Mouse (Mus musculus) adrenal gland, postnatal 4 days (tissue): Measurements from ENCODE around the gene Dixdc1. TPM values are rescaled to one million over a fixed set of nuclear protein-coding genes. Genes with fewer than 3 reads are reported as not detected.
"Not testable (repeated sequence)": the region's sequence is repeated elsewhere in the genome, so short reads cannot be mapped to it uniquely, and the experiment has no call there.

ENCODE experiments used
- DNase-seq, 2 experiments: peaks; one replicate each; pipeline ENCODE4 v3.0.0; 2021 to 2022; ENCODE audit warnings: low spot score in 2 of 2, mixed read lengths in 2 of 2
- total RNA-seq, 2 experiments: library from RNA; stranded (reverse); gene quantifications; 2 replicates each; pipeline ENCODE4 v1.2.3; 2021

Gene Dixdc1
- total RNA-seq, 2 experiments from 2014 or later = 16.0 to 19.7 TPM

- DNase-seq = peak; percentile 57 to 75
Measured at GRCm38 (mm10) chr9:50659392-50660217, 79.7 kb downstream of the Dixdc1 start, which contains the start of gene Dlat. Gene Dlat (minus strand): TSS chr9:50659780.

- DNase-seq = peak in 1 of 2 experiments; percentile 4
Measured at GRCm38 (mm10) chr9:50658941-50659388, 80.4 kb downstream of the Dixdc1 start.

GRCm38 (mm10) chr9:50658391-50658790 lies 80.9 kb downstream of the Dixdc1 start:
- DNase-seq = no peak

GRCm38 (mm10) chr9:50650503-50650902 lies 88.8 kb downstream of the Dixdc1 start:
- no peak for DNase-seq

- no peak for DNase-seq
Measured at GRCm38 (mm10) chr9:50646826-50647370, 92.4 kb downstream of the Dixdc1 start.

- no peak for DNase-seq
Measured at GRCm38 (mm10) chr9:50634270-50634669, 105.0 kb downstream of the Dixdc1 start.

- no peak for DNase-seq
Measured at GRCm38 (mm10) chr9:50633059-50633458, 106.3 kb downstream of the Dixdc1 start.

- no peak for DNase-seq
Measured at GRCm38 (mm10) chr9:50632016-50632688, 107.2 kb downstream of the Dixdc1 start.

GRCm38 (mm10) chr9:50630903-50631302 lies 108.4 kb downstream of the Dixdc1 start:
- not testable (repeated sequence) for DNase-seq

GRCm38 (mm10) chr9:50617794-50618330 lies 121.5 kb downstream of the Dixdc1 start:
- no peak for DNase-seq

- peak; percentile 68 to 81 for DNase-seq
Measured at GRCm38 (mm10) chr9:50616766-50617603, 122.3 kb downstream of the Dixdc1 start, which contains the start of the genes Pih1d2 and Nkapd1. Gene Pih1d2 (plus strand): TSS chr9:50617321. Gene Nkapd1 (minus strand): TSS chr9:50617464.

GRCm38 (mm10) chr9:50616161-50616560 lies 123.2 kb downstream of the Dixdc1 start:
- no peak for DNase-seq

Other genes with a start within 250 kb of the Dixdc1 start
- 1 to 10 TPM in 1 of 2 experiments, under 1 TPM in 1; 0.25 to 3.2 TPM for gene Plet1, start 245.0 kb downstream of the Dixdc1 start, total RNA-seq
- 10 to 100 TPM; 71.9 to 77.2 TPM for gene Pts, start 210.8 kb downstream of the Dixdc1 start, total RNA-seq
- 1 to 10 TPM; 5.6 to 6.3 TPM for gene Il18, start 184.7 kb downstream of the Dixdc1 start, total RNA-seq
- gene Bco2, start 184.3 kb downstream of the Dixdc1 start, total RNA-seq = 1 to 10 TPM; 2.3 to 4.1 TPM
- gene Tex12, start 178.2 kb downstream of the Dixdc1 start, total RNA-seq = not detected
- 100 to 1,000 TPM; 252 to 272 TPM for gene Sdhd, start 135.7 kb downstream of the Dixdc1 start, total RNA-seq
- gene Timm8b, start 135.6 kb downstream of the Dixdc1 start, total RNA-seq = 100 to 1,000 TPM; 134 to 149 TPM
- 1 to 10 TPM; 2.9 to 3.7 TPM for gene Pih1d2, start 122.2 kb downstream of the Dixdc1 start, total RNA-seq
- gene Nkapd1, start 122.1 kb downstream of the Dixdc1 start, total RNA-seq = 10 to 100 TPM; 36.8 to 38.8 TPM
- 100 to 1,000 TPM; 117 to 122 TPM for gene Dlat, start 79.7 kb downstream of the Dixdc1 start, total RNA-seq
- 10 to 100 TPM; 11.2 to 11.4 TPM for gene 2310030G06Rik, start 7.0 kb upstream of the Dixdc1 start, total RNA-seq
- gene Cryab, start 11.8 kb upstream of the Dixdc1 start, total RNA-seq = 10 to 100 TPM; 47.8 to 84.1 TPM
- 1 to 10 TPM; 4.8 to 7.6 TPM for gene Hspb2, start 12.8 kb upstream of the Dixdc1 start, total RNA-seq
- gene Fdxacb1, start 28.7 kb upstream of the Dixdc1 start, total RNA-seq = 1 to 10 TPM; 8.2 to 9.7 TPM
- 10 to 100 TPM; 21.4 to 22.5 TPM for gene Alg9, start 35.5 kb upstream of the Dixdc1 start, total RNA-seq
- gene 1110032A03Rik, start 36.0 kb upstream of the Dixdc1 start, total RNA-seq = 10 to 100 TPM; 35.5 to 36.5 TPM
- gene Ppp2r1b, start 105.8 kb upstream of the Dixdc1 start, total RNA-seq = 10 to 100 TPM; 35.8 to 35.9 TPM